Mouse (Mus musculus) heart, embryonic 14.5 days (tissue): Measurements from ENCODE around the gene Zfp169. TPM values are rescaled to one million over a fixed set of nuclear protein-coding genes. Genes with fewer than 3 reads are reported as not detected.

Source experiments
- ATAC-seq: fragments of 200-750 bp; cut with Nextera tagmentation; 2 replicates; pipeline ENCODE4 v1.8.0; 2017; ENCODE audit warnings: low read depth, moderate TSS enrichment; ENCODE audit not compliant: insufficient number of reproducible peaks, insufficient read depth, low FRiP score
- H3K27ac ChIP-seq, 2 experiments: fragments of 200-500 bp in 1 of 2; fragments of 300-500 bp in 1 of 2; sonication (generic) in 1 of 2; replicated peaks in 1 of 2; 2 replicates each; pipeline ENCODE4 v1.5.1; 2012 to 2014; ENCODE audit warnings: low read depth in 2 of 2, low read length in 2 of 2, control low read depth in 1 of 2, mild to moderate bottlenecking in 1 of 2, mixed read lengths in 1 of 2; ENCODE audit not compliant: control insufficient read depth in 1 of 2, insufficient read depth in 1 of 2
- H3K27me3 ChIP-seq: fragments of 300-500 bp; sonication (generic); 2 replicates; pipeline ENCODE4 v1.6.1; 2014; ENCODE audit warnings: mild to moderate bottlenecking, low read length, control low read depth; ENCODE audit not compliant: control insufficient read depth, insufficient read depth
- H3K36me3 ChIP-seq: fragments of 300-500 bp; sonication (generic); 2 replicates; pipeline ENCODE4 v1.6.1; 2014; ENCODE audit warnings: mild to moderate bottlenecking, control low read depth, low read length, mixed read lengths; ENCODE audit not compliant: control insufficient read depth, insufficient read depth
- H3K4me1 ChIP-seq, 2 experiments: fragments of 200-500 bp in 1 of 2; fragments of 300-500 bp in 1 of 2; sonication (generic) in 1 of 2; 2 replicates each; pipeline ENCODE4 v1.6.1; 2012 to 2014; ENCODE audit warnings: low read length in 2 of 2, control low read depth in 1 of 2, mixed read lengths in 1 of 2; ENCODE audit not compliant: control insufficient read depth in 2 of 2, insufficient read depth in 2 of 2
- H3K4me2 ChIP-seq: fragments of 300-500 bp; sonication (generic); 2 replicates; pipeline ENCODE4 v1.6.1; 2014; ENCODE audit warnings: mild to moderate bottlenecking, low read length
- H3K4me3 ChIP-seq, 2 experiments: fragments of 200-500 bp in 1 of 2; fragments of 300-500 bp in 1 of 2; sonication (generic) in 1 of 2; 2 replicates each; pipeline ENCODE4 v1.5.1; 2012 to 2014; ENCODE audit warnings: low read length in 2 of 2, mild to moderate bottlenecking in 2 of 2, control low read depth in 1 of 2, low read depth in 1 of 2, moderate library complexity in 1 of 2; ENCODE audit not compliant: control insufficient read depth in 1 of 2, insufficient read depth in 1 of 2
- H3K9ac ChIP-seq: fragments of 300-500 bp; sonication (generic); 2 replicates; pipeline ENCODE4 v1.6.1; 2014; ENCODE audit warnings: mild to moderate bottlenecking, low read length
- H3K9me3 ChIP-seq: fragments of 300-500 bp; sonication (generic); 2 replicates; pipeline ENCODE4 v1.6.1; 2016; ENCODE audit warnings: low read length, control low read depth; ENCODE audit not compliant: control insufficient read depth
- WGBS: fragments of 180-500 bp; shearing (Covaris S2); extraction: QIAGEN DNeasy Blood & Tissue Kit; methylation state at CpG from one replicate; pipeline ENCODE4 v1.1.7; 2014; 5-methylcytosine and 5-hydroxymethylcytosine counted together
- polyA plus RNA-seq: library from polyadenylated mRNA; unstranded; fragments of >200 nt; fragmentation: Nextera tagmentation; extraction: Ambion mirVana; gene quantifications from 2 replicates; pipeline ENCODE4 v1.2.1, GENCODE M21; 2014

The Zfp169 gene
- polyA plus RNA-seq, 1 experiment from 2014 or later = 3.3 TPM

GRCm38 (mm10) chr13:48548296-48548695 is 35.0 kb upstream of the Zfp169 start:
- Histone ChIP-seq H3K4me1 (peaks cover 19 to 44% of the 10 kb centered on the region in 2 experiments), H3K9me3 (no peaks in the 10 kb centered on the region), H3K4me3 (no peak overlapping the region), H3K36me3 (no peaks in the 10 kb centered on the region), H3K27me3 (no peaks in the 10 kb centered on the region), H3K4me2 (no peak overlapping the region), H3K27ac (no peak overlapping the region), H3K9ac (no peak overlapping the region)
- no peak for ATAC-seq
- 82% methylated on average over 5 of the region's 5 CpGs for WGBS

GRCm38 (mm10) chr13:48547623-48548022 is 34.4 kb upstream of the Zfp169 start:
- 87% methylated on average over 6 of the region's 6 CpGs for WGBS
- H3K9me3 ChIP-seq = no peaks in the 10 kb centered on the region
- no peak overlapping the region for H3K9ac ChIP-seq
- no peak overlapping the region for H3K4me2 ChIP-seq
- no peak overlapping the region for H3K4me3 ChIP-seq
- ATAC-seq = no peak
- H3K4me1 ChIP-seq = peaks cover 15 to 41% of the 10 kb centered on the region in 2 experiments
- H3K27ac ChIP-seq = no peak overlapping the region
- no peaks in the 10 kb centered on the region for H3K27me3 ChIP-seq
- no peaks in the 10 kb centered on the region for H3K36me3 ChIP-seq

- peaks cover 8 to 33% of the 10 kb centered on the region in 2 experiments for H3K4me1 ChIP-seq
- under 1% methylated on average over 72 of the region's 72 CpGs for WGBS
- H3K9ac ChIP-seq = peak overlapping the region; percentile 100
Observed at GRCm38 (mm10) chr13:48546330-48546917, 33.2 kb upstream of the Zfp169 start.

GRCm38 (mm10) chr13:48545476-48546281 is 32.4 kb upstream of the Zfp169 start:
- Histone ChIP-seq H3K4me2 (peak overlapping the region; percentile 70), H3K27ac (peak overlapping the region; percentile 100), H3K36me3 (no peaks in the 10 kb centered on the region), H3K9me3 (no peaks in the 10 kb centered on the region), H3K27me3 (no peaks in the 10 kb centered on the region), H3K9ac (peak overlapping the region; percentile 100), H3K4me3 (peak overlapping the region; percentile 98 to 100), H3K4me1 (peaks cover 8 to 39% of the 10 kb centered on the region in 2 experiments)
- WGBS = under 1% methylated on average over 60 of the region's 72 CpGs
- ATAC-seq = peak; percentile 90

More at GRCm38 (mm10) chr13:48546330-48546917, 33.2 kb upstream of the Zfp169 start:
- peak overlapping the region; percentile 72 to 98 for H3K4me3 ChIP-seq
- ATAC-seq = peak; percentile 98
- H3K27me3 ChIP-seq = no peaks in the 10 kb centered on the region
- H3K36me3 ChIP-seq = no peaks in the 10 kb centered on the region
- H3K9me3 ChIP-seq = no peaks in the 10 kb centered on the region
- H3K27ac ChIP-seq = peak overlapping the region; percentile 94 to 100
- peak overlapping the region; percentile 70 for H3K4me2 ChIP-seq

- H3K4me1 ChIP-seq = peaks cover 8 to 43% of the 10 kb centered on the region in 2 experiments
Observed at GRCm38 (mm10) chr13:48544867-48545266, 31.6 kb upstream of the Zfp169 start.

GRCm38 (mm10) chr13:48544391-48544790 is 31.1 kb upstream of the Zfp169 start:
- Histone ChIP-seq H3K4me3 (peak overlapping the region; percentile 1 to 98; a peak in 3 of 4 replicates), H3K9me3 (no peaks in the 10 kb centered on the region), H3K4me2 (peak overlapping the region; percentile 70), H3K4me1 (peaks cover 4 to 43% of the 10 kb centered on the region in 2 experiments), H3K9ac (peak overlapping the region; percentile 92; the same call in 1 of the 2 replicates), H3K36me3 (no peaks in the 10 kb centered on the region), H3K27ac (0 out of 4 replicates have a peak overlapping the region, but pooled peaks of 1 of the 2 experiments have one; percentile 30), H3K27me3 (no peaks in the 10 kb centered on the region)
- no peak for ATAC-seq

More at GRCm38 (mm10) chr13:48544867-48545266, 31.6 kb upstream of the Zfp169 start:
- peak overlapping the region; percentile 70 for H3K4me2 ChIP-seq
- peak overlapping the region; percentile 92 for H3K9ac ChIP-seq
- WGBS = 30% methylated on average over 4 of the region's 4 CpGs
- no peak for ATAC-seq
- H3K4me3 ChIP-seq = peak overlapping the region; percentile 98 to 100
- peak overlapping the region; percentile 98 to 100; a peak in 3 of 4 replicates for H3K27ac ChIP-seq
- no peaks in the 10 kb centered on the region for H3K36me3 ChIP-seq
- no peaks in the 10 kb centered on the region for H3K9me3 ChIP-seq
- H3K27me3 ChIP-seq = no peaks in the 10 kb centered on the region

- Histone ChIP-seq H3K4me2 (peak overlapping the region; percentile 19), H3K4me1 (peaks cover 3 to 43% of the 10 kb centered on the region in 2 experiments; a peak in 3 of 4 replicates), H3K27ac (no peak overlapping the region), H3K36me3 (peaks cover 28% of the 10 kb centered on the region), H3K27me3 (no peaks in the 10 kb centered on the region), H3K9ac (no peak overlapping the region), H3K4me3 (peak overlapping the region in 1 of 2 experiments; percentile 3; a peak in 1 of 4 replicates), H3K9me3 (no peaks in the 10 kb centered on the region)
- no peak for ATAC-seq
- 68% methylated on average over 1 of the region's 1 CpGs for WGBS
Observed at GRCm38 (mm10) chr13:48540488-48540887, 27.2 kb upstream of the Zfp169 start.
